Mouse (Mus musculus): ENCODE measurements around the gene Srpx. TPM values are rescaled to one million over a fixed set of nuclear protein-coding genes. Genes with fewer than 3 reads are reported as not detected.

Srpx gene
- total RNA-seq (2021), result under 1 TPM in 1 of 2 experiments, not detected in 1; 0.48 TPM
- long read RNA-seq, experiment 1, result 0 reads
- long read RNA-seq, experiment 2, result 0 reads

DNA sequence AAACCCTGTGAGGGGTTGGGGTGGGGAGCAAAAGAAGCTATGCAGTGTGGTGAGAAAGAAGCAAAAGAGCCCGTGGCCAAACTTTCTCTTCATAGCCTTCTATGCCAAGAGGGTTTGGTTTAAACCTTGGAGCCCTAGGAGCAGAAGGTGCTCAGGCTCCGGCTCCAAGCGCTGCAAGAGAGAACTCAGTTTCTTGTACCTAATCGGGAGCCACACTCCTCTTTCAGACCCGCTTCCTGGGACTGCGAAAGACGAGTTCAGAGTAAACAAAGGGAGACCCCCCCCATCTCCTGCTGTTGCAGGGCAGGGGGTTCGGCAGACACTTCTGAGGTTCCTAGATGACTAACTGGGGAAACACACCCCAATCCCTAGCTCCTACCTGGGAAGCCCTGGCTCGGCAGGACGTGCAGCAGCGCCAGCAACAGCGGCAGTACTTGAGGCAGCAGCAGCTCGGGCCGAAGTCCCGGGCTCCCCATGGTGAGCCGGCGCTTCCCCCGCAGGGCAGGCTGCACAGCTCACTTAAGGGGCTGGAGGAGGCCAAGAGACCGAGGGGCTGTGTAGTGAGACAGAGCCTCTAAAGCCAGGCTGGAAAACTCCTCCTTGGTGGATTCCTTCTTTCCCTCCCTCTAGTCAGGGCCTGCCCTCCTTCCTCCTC, at the start of gene Srpx:
Gene Srpx, minus strand, starts transcription at position 645 of the 655 bp plus-strand sequence.
- H3K27ac ChIP-seq, result no peak within 1 kb of the TSS
- no peak within 1 kb of the TSS for H3K4me3 ChIP-seq
- DNase-seq (ENCODE audit: extremely low spot score in 1 of 2, low spot score in 2 of 2), result no peak
- intact Hi-C loops (cut with DNase I), result no loop called here
- no peak for TF ChIP-seq CTCF (IDR thresholded peaks at IDR 0.05)

DNA sequence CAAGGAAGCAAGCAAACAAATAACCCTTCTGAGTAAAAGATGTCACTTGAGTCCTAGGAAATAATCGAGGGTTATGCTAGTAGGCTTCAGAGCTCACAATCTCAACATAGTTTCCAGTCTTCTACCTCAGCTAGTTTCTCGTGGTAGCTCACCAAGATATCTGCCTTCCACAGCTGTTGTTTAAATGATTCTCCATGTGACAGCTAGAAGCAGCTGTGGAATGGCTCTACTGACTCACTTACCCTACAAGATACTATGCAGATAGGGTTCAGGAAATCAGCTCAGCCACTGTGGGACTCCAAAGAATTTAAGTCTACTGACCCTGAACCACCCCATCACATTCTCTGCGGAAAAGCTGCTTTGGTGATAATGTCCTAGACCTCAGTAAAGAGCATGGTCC, 34.9 kb upstream of the Srpx start:
- no peak overlapping the region for H3K4me3 ChIP-seq
- no peak for TF ChIP-seq CTCF (IDR thresholded peaks at IDR 0.05)
- DNase-seq (ENCODE audit: extremely low spot score in 1 of 2, low spot score in 2 of 2), result no peak
- intact Hi-C loops (cut with DNase I), result no loop called here
- no peak overlapping the region for H3K27ac ChIP-seq

DNA sequence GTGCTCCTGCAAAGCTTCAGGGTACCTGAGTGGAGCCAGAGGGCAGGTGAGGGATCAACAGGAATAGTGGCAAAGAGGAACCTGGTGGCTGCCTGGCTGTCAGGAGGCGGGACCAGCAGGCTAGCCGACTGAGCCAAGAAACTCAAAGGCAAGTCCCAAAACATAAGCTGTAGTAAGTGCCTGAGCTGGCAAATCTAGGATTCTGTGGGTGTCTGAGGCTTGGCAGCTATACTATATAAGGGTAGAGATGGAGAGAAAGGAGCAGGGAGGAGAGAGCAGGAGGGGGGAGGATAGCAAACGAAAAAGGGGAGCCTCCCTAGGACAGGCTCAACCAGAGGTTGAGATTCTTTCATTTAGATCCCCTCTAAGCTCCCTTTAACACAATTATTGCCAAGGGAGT, 1.7 kb downstream of the Srpx start:
- peak; percentile 9 to 17 for DNase-seq (ENCODE audit: extremely low spot score in 1 of 2, low spot score in 2 of 2)
- intact Hi-C loops (cut with DNase I), result no loop called here
- no peak overlapping the region for H3K4me3 ChIP-seq
- no peak overlapping the region for H3K27ac ChIP-seq
- TF ChIP-seq CTCF (IDR thresholded peaks at IDR 0.05), result no peak

DNA sequence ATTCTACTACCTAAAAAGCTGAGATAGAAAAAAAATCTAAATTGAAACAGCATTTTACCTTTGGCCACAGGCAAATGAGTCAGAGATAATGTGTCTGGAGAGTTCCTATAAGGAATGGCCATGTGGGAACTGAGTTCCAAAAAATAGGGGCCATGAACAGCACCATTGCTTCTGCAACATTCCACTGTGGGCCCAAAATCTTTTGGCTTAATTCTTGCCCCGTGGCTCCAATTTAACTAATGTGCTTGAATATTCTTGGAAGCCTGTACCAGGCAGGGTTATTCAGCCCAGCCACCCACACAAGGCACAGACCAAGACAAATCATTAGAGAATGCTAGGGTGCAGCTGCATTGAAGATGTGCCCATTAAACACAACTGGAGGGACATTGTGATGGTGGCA, 6.8 kb downstream of the Srpx start:
- H3K27ac ChIP-seq, result no peak overlapping the region
- intact Hi-C loops (cut with DNase I), result no loop called here
- H3K4me3 ChIP-seq, result no peak overlapping the region
- DNase-seq (ENCODE audit: extremely low spot score in 1 of 2, low spot score in 2 of 2), result no peak
- TF ChIP-seq CTCF (IDR thresholded peaks at IDR 0.05), result no peak

DNA sequence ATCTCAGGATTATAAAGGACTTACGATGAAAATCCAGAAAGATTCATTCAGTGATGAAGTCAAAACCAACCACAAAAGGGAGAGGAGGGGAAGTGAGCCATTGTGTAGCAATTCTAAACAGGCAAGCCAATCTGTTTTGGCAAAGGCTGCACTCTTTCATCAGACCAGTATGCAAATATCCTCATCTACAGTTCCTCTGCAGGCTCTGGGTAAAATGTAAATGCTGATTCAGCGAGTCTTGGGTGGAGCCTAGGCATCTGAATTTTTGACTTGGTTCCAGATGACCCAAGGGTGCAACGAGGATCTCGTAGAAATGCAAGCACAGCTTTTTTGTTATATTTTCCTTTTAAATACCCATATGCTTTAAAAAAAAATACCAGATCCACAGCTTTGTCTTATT, 9.0 kb downstream of the Srpx start:
- DNase-seq (ENCODE audit: extremely low spot score in 1 of 2, low spot score in 2 of 2), result no peak
- no peak overlapping the region for H3K27ac ChIP-seq
- intact Hi-C loops (cut with DNase I), result no loop called here
- no peak overlapping the region for H3K4me3 ChIP-seq
- TF ChIP-seq CTCF (IDR thresholded peaks at IDR 0.05), result no peak

DNA sequence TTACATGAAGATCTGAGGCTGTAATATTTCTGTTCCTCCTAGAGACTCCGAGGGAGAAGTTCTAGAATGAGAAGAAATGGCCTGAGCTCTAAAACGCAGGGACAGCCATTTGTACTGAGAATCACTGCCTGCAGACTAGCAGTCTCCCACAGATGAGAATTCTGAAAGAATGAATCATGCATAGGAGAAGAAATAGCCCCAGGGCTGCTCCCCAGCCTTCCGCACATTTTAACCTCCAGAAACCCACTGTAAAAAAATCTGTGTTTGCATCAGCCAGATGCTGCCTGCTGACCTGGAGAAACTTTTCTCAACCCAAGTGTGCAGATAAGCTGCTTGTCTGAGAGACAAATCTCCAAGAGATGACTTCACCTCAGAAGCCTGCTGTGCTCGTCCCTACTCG, 12.0 kb downstream of the Srpx start:
- TF ChIP-seq CTCF (IDR thresholded peaks at IDR 0.05), result no peak
- Histone ChIP-seq H3K4me3 (no peak overlapping the region), H3K27ac (no peak overlapping the region)
- no peak for DNase-seq (ENCODE audit: extremely low spot score in 1 of 2, low spot score in 2 of 2)
- intact Hi-C loops (cut with DNase I), result no loop called here

DNA sequence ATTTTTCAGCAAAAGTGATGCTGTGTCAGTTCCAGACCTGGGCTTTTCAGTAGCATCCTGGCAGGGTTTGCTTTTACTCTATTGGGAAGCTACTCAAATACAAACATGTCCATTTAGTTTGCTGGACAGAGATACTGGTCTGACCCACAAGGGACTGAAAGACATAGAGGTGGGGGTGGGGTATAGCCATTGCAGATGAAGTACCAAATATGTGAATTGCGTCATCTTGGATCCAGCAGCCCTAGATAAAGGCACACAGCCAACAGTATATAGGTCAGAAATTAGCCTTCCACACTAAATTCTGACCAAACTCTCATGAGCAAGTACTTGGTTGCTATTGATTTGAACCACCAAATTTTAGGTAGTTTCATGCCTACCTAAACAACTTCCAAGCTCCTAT, 14.8 kb downstream of the Srpx start:
- no peak overlapping the region for H3K27ac ChIP-seq
- DNase-seq (ENCODE audit: extremely low spot score in 1 of 2, low spot score in 2 of 2), result no peak
- TF ChIP-seq CTCF (IDR thresholded peaks at IDR 0.05), result no peak
- intact Hi-C loops (cut with DNase I), result no loop called here
- no peak overlapping the region for H3K4me3 ChIP-seq

DNA sequence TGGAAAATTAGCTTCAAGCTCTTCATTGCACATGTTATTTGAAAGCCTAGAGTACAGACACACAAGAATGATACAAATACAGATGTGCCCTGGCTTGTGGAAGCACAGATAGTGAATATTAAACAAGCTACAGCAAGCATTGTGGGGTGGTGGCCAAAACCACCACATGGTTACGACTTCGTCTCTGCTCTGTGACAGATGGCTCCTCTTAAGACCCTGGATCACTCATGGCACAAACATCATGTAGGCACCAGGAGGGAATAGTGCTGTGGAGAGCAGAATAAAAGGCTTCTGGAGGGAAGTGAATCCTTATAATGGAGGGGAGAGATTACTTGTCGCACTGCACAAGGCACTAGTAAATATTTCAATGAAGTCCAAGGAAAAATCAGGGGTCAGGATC, 21.7 kb downstream of the Srpx start:
- no peak overlapping the region for H3K27ac ChIP-seq
- DNase-seq (ENCODE audit: extremely low spot score in 1 of 2, low spot score in 2 of 2), result no peak
- no peak overlapping the region for H3K4me3 ChIP-seq
- intact Hi-C loops (cut with DNase I), result no loop called here
- TF ChIP-seq CTCF (IDR thresholded peaks at IDR 0.05), result no peak

DNA sequence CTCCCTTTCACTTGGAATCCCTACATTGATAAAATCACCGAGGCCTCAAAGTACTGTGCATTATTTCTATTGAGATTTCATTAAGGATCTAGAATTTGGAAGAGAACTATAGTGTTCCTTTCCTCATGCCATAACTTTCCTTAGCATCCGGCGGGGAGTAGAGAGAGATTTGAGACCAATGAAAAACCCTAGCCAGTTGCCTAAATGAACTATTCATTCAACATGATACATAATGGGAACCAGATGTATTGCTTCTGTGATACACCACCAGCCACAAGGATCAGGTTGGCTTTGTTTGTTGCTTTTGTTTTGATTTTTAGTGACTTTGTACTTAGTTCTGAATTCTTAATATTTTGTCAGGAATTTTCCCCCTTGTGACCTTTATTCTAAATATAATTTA, 37.1 kb downstream of the Srpx start:
- DNase-seq (ENCODE audit: extremely low spot score in 1 of 2, low spot score in 2 of 2), result no peak
- no peak for TF ChIP-seq CTCF (IDR thresholded peaks at IDR 0.05)
- intact Hi-C loops (cut with DNase I), result no loop called here
- Histone ChIP-seq H3K27ac (no peak overlapping the region), H3K4me3 (no peak overlapping the region)

DNA sequence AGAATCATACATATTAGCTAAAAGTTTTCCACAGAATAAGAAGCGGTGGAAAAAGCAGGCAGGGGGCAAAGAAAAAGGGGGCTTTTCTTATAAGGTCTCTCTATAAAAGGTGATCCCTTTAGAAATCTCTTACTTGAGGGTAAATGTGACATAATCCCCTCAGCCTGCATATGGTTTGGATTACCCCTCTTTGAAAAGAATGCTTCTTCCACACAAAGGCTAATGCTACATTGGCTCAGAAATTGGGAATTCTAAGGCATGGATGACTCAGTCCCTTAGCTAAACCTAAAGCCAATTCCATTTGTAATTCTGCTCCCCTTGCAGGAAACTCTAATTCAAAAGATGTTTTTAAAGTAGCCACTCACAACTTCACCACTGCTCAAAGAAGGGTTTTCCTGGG, 37.5 kb downstream of the Srpx start:
- no peak overlapping the region for H3K4me3 ChIP-seq
- intact Hi-C loops (cut with DNase I), result no loop called here
- TF ChIP-seq CTCF (IDR thresholded peaks at IDR 0.05), result no peak
- no peak for DNase-seq (ENCODE audit: extremely low spot score in 1 of 2, low spot score in 2 of 2)
- H3K27ac ChIP-seq, result no peak overlapping the region

DNA sequence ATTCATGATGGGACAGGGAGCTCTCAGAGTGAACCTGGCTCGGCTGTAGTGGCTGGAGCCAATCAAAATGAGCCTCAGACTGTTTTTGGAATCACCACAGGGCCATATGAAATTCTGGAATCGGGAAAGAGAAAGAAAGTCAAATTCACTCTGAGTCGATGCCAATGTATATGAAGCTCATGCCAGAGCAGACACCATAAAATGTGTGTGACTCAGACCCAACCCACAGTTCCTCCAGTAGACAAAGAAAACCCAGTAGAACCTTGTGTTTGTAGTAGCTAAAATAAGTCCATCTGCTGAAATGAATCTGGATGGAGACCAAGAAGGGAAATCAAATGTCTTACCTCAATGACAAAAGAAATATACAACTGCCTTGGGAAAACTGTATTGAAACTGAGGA, 43.5 kb downstream of the Srpx start:
- Histone ChIP-seq H3K27ac (no peak overlapping the region), H3K4me3 (no peak overlapping the region)
- no peak for DNase-seq (ENCODE audit: extremely low spot score in 1 of 2, low spot score in 2 of 2)
- intact Hi-C loops (cut with DNase I), result loop anchor here (5.0 kb wide), 1 partner anchor 702 kb away; no protein-coding TSS in a partner anchor
- no peak for TF ChIP-seq CTCF (IDR thresholded peaks at IDR 0.05)

DNA sequence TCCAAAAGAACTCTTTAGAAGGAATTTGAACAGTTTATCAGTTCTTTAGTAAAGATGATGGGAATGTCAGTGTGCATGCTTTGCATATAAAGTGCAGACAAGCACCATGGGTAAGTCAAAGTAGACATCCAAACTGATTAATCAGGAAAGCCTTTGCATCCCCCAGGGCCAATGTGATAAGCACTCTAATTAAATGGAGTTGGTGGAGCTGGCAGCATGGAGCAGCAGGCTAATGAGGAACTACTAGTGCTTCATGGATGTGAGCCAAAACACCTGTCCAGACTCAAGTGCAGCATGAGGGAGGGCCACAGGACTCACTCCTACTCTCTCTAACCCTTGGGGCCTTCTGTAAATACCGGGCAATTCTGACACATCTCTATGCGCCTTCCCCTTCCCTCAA, 46.0 kb downstream of the Srpx start:
- no peak for TF ChIP-seq CTCF (IDR thresholded peaks at IDR 0.05)
- DNase-seq (ENCODE audit: extremely low spot score in 1 of 2, low spot score in 2 of 2), result no peak
- intact Hi-C loops (cut with DNase I), result loop anchor here (5.0 kb wide), 1 partner anchor 699 kb away; no protein-coding TSS in a partner anchor
- no peak overlapping the region for H3K4me3 ChIP-seq
- no peak overlapping the region for H3K27ac ChIP-seq

DNA sequence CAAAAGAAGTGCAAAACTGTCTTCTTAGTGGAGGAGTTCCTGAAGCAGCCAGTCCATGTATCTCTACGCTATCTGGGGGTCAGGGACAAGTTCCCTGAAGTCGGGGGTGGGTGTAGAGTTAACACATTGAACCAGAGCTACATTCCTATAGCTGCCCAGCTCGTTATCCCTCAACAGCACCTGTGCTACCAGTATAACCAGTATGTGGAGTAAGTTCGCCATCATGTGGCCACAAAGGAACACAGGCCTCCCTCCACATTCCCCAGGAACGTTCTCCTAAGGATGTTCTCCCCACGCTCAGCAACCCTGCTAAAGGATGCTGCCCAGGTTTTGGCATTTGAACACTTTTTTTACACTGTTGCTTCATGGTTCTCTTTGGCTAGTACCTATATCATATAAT, 46.8 kb downstream of the Srpx start:
- no peak overlapping the region for H3K27ac ChIP-seq
- peak; percentile 61 for TF ChIP-seq CTCF (IDR thresholded peaks at IDR 0.05)
- intact Hi-C loops (cut with DNase I), result loop anchor here (5.0 kb wide), 1 partner anchor 698 kb away; no protein-coding TSS in a partner anchor
- no peak overlapping the region for H3K4me3 ChIP-seq
- peak; percentile 19 to 24 for DNase-seq (ENCODE audit: extremely low spot score in 1 of 2, low spot score in 2 of 2)

All from left cerebral cortex, adult 2 months (tissue).